Mouse (Mus musculus): ENCODE results near the gene Trabd.

GRCm38 (mm10) chr15:89106976-89107375 is 32.1 kb downstream of the Trabd start:
- TF ChIP-seq POLR2A (IDR thresholded peaks at IDR 0.05; ENCODE audit: low read depth, low read length) (no peak), CTCF (IDR thresholded peaks at IDR 0.05; ENCODE audit: extremely low read depth, insufficient read length, insufficient replicate concordance, low read depth, low read length) (no peak)

All from small intestine, adult 2 months (tissue).